Mouse (Mus musculus) ZHBTc4 (cell line): ENCODE data around the gene Syn1.

ENCODE experiments used
- DNase-seq: peaks from one replicate; pipeline ENCODE4 v3.0.0-alpha.2; 2011; ENCODE audit warnings: low read depth, low spot score

Gene Syn1

GRCm38 (mm10) chrX:20920844-20921364 is at the start of gene Syn1:
Gene Syn1 (minus strand): TSS chrX:20921004.
- peak; percentile 96 for DNase-seq

DNA sequence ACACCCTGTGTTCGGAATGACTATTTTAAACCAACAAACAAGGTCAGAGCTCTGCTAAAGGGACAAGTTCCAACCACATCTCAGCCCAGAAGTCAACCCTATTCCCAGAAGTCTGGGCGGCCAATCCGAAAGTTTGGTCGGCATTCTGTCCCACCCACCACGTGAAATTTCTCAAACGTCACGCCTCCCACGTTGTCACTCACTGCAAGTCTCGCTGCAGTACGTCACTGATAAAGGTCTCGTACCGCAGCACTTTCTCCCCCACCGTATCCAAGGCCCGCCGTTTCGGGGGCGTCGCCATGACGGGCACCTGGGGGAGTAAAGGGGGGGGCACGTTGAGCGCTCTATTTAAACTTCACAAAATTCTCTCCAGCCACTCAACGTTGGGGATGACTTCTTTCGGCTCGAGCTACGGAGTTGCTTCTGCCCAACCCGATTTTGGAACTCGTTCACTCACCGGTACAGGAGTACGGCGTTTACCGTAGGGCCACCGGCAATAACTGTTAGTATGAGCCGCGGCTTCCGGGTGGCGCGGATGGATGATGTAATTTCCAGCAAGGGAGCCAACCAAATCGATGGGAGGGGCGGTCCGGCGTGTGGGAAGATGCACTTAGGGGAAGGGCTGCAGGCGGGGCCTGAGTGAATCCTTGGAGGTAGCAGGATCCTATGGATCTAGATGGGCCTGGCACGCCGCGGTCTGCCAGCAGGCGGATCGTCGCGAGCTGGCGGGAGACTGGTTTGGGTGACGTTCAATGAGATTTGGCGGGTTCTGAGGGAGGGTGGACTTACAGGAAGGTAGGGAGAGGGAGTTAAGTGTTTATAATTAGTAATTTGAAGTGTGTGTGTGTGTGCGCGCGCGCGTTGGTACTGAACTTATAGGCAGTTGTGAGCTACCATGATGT is 40.9 kb upstream of the Syn1 start, which contains the start of gene Uxt:
Gene Uxt, minus strand, starts transcription at position 541 of the 902 bp plus-strand sequence.
- peak; percentile 97 for DNase-seq

DNA sequence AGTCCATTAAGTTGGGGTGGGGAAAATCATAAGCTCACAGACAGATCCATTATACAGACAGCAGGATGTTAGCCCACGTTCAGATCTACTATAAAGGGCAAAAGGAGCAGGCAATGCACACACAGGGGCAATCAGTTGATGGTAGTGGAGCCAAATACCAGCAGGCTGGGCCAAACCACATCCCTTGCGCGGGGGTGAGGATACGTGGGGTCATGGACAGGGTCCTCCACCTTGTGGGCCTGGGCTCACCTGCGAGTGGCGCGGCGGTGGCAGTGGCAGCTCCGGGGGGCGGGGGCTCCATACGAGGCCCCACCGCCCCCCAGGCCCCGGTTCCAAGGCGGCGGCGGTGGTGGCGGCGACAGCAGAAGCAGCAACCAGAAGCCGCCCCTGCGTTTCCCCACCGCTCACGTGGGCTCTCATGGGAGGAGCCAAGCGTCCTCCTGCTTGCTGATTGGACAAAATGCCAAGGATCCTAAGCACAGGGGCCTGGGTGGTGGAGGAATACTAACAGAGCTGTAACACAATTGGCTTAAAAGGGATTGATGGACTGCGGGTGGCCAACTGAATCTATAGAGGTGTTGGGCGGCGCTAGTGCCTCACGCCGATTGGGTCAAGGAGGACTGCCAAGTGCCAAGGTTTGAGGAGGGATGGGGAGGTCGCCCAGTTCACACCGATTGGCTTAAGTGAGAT is 29.5 kb upstream of the Syn1 start, which contains the start of gene Elk1:
Gene Elk1, minus strand, starts transcription at position 418 of the 690 bp plus-strand sequence.
- DNase-seq: peak; percentile 96

- peak; percentile 42 for DNase-seq
Observed at GRCm38 (mm10) chrX:20946055-20946454, 25.3 kb upstream of the Syn1 start.

- DNase-seq: no peak
Observed at GRCm38 (mm10) chrX:20931963-20932362, 11.2 kb upstream of the Syn1 start.

DNA sequence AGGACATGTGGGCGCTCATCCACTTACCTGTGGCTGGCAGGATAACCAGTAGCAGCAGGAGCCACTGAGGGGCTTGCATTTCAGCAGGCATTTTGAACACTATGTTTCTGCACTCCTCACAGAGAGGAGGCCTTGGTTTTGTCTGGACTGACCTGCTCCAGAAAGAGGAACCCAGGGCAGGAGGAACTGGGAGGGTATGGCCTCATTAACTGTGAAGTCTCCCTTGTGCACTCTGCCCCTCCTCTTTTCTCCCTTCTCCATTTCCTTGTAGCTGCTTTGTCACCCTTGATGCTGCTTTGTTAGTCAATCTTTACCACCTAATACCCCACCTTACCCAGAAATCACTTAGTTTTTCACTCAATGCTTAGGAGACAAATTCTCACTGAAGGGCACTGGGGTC is 10.6 kb upstream of the Syn1 start, which contains the start of gene Cfp:
Gene Cfp, minus strand, starts transcription at position 192 of the 400 bp plus-strand sequence.
- DNase-seq: peak; percentile 23

DNA sequence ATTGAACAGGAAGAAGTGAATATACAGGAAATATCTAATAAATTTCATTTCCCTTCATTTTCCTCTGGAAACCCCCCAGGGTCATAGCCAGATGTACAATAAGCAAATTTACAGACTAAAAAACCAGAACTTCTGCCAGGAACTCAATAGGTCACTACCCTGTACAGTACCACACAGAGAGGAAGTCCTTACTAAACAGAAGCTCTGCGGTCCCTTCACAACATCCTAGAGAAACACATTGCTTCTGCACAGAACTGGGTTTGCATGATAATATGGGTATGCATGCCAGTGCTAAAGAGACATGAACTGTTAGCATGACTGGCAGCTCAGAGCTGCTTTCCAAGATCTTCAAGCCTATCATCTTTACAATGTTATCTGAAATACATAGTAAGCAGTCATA is 9.1 kb upstream of the Syn1 start:
- no peak for DNase-seq

- DNase-seq: no peak
Observed at GRCm38 (mm10) chrX:20924976-20925375, 4.2 kb upstream of the Syn1 start.

DNA sequence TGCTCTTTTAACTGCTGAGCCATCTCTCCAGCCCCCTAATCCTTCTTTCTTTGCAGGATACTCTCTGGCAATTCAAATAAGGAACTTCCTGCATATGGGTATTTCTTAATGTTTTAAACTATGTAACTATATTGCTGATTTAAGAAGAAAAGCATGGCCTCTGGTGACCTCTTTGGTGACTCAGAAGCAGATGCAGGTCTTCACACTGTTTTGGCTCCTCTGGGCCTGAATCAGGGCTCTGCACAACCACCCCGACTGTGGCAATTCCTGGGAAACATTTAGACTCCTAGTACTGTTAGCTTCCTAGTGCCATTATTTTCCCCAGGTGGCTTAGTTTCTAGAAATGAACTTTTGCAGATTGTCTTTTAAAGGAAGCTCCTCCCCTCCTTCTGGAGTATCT is 2.7 kb upstream of the Syn1 start:
- DNase-seq: no peak

- no peak for DNase-seq
Observed at GRCm38 (mm10) chrX:20921366-20921765, 562 bp upstream of the Syn1 start.

DNA sequence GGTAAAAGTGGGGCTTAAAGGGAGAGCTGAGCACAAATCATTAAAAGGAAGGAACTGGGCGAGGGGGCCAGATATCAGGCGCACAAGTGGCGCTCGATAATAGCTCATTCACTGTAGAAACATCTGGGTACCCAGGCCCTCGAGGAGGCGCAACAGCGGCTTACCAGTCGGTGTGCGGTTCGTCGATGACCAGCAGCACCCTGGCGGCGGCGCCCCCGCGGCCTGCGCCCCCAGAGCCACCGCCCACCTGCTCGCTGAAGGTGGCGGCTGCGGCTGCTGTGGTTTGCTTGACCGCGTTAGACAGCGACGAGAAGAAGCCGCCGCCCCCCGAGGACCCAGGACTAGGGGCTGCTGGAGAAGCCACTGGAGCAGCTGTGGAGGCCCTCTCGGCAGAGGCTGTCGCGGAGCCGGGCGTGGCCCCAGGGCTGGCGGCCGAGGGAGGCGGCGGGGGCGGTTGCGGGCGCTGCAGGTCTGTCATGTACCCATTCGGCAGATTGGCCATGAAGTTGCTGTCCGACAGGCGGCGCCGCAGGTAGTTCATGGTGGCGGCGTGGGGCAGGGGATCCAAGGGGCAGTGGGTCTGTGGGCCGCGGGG is 458 bp downstream of the Syn1 start:
- DNase-seq: no peak

DNA sequence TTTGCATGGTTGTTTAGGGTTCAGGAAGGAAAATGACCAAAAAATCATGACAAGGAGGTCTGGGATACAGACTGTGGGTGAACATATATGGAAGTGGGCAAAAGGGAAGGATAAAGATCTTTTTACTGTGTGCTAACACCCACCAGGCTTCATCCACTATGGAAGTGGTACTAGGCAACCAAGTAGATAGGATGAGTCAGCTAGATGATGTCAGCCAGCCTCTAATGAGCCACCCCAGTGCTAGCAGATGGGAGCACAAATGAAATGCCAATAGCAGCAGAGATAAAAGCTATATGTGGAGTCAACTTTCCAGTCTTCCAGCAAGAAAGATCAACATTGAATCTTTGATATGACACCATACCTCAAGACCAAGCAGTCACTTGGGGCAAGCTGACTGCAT is 5.7 kb downstream of the Syn1 start:
- no peak for DNase-seq

- no peak for DNase-seq
Observed at GRCm38 (mm10) chrX:20913726-20914125, 7.1 kb downstream of the Syn1 start.

- peak; percentile 79 for DNase-seq
Observed at GRCm38 (mm10) chrX:20910074-20910473, 10.7 kb downstream of the Syn1 start.

GRCm38 (mm10) chrX:20875241-20875640 is 45.6 kb downstream of the Syn1 start:
- DNase-seq: peak; percentile 58

GRCm38 (mm10) chrX:20872928-20873500 is 47.8 kb downstream of the Syn1 start:
- peak; percentile 95 for DNase-seq

GRCm38 (mm10) chrX:20869962-20870513 is 50.8 kb downstream of the Syn1 start, which contains the start of gene Timp1:
Gene Timp1 (plus strand): TSS chrX:20870166.
- peak; percentile 89 for DNase-seq

DNA sequence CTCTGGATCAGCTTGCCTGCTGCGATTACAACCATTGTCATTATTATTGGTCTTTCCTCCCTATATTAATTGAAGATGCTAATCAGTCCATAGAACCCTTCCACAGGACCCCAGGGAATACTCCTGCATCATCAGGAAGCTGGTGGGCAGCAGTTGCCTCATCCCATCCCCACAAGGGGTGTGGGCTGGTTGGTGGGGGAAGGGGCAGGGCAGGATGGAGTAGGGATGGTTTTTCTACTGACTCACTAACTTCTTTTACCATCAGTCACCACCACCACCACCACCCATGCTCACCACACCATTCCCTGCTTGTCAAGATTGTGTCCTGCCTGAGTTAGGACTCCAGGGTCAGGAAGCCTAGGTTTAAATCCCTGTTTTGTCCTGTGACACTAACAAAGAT is 51.6 kb downstream of the Syn1 start:
- DNase-seq: no peak

GRCm38 (mm10) chrX:20868091-20868490 is 52.7 kb downstream of the Syn1 start:
- DNase-seq: no peak

GRCm38 (mm10) chrX:20863161-20864101 is 57.4 kb downstream of the Syn1 start:
- DNase-seq: no peak
